Mouse (Mus musculus): ENCODE results near the gene Foxo6.

GRCm38 (mm10) chr4:120264105-120264504, 23.0 kb downstream of the Foxo6 start:
- TF ChIP-seq EP300 (optimal IDR thresholded peaks at IDR 0.05) (no peak), CTCF (IDR thresholded peaks at IDR 0.05; ENCODE audit: low read depth) (no peak)
